Comparison of ENCODE assay signal across 15 mouse cellular contexts in the genomic region with DNA sequence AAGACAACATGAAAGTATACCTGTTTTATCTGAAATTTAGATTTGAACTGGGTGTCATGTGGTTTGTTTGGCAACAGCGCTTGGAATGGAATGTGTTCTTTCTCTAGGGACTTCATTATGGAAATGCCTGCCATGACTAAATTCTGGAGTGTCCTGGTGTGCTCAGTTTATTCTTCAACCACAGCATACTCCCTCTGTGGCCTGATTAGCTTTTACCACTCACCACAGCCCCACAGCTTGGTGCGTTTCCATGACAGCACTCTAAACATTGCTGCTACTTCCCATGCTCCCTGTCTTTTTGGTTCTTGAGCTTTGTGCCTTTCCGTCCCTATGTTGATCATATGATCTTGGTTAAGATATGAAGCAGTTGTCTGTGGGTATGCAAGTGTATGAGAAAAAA.
A peak's percentile ranks its signal among the peaks of the same experiment; 100 is the strongest.
DNase-seq lines count a peak whose midpoint lies in the region; ATAC-seq lines count a peak whose summit lies in the region.
"Had no signal": no experiment of that assay in that cellular context is flagged by ENCODE, and none has a peak within 500 bp of the region (broad histone marks: within the 10 kb centered on the region; RNA-seq: fewer than 3 reads in every experiment).

No protein-coding gene starts in this region.

- ATAC-seq in common myeloid progenitor, adult 5-6 weeks (replicated peaks; ENCODE audit: low read depth, poor library complexity, severe bottlenecking) = peak; percentile 98
- ATAC-seq in megakaryocyte progenitor cell, adult 5-6 weeks (replicated peaks; ENCODE audit: poor library complexity) = peak; percentile 58
- ATAC-seq: intestine, embryonic 16.5 days; midbrain, embryonic 16.5 days had no signal

- DNase-seq in embryo, embryonic 10 days (ENCODE audit: low spot score) = peak; percentile 7
- no peak for DNase-seq in embryo, embryonic 9.5 days (ENCODE audit: extremely low spot score)
- DNase-seq in lung, adult 18-20 months = peak; percentile 5 to 6
- no peak for DNase-seq in lung, postnatal 14 days
- DNase-seq in layer of hippocampus, adult 18-20 months (ENCODE audit: low spot score in 2 of 2) = no peak
- DNase-seq in adrenal gland, postnatal 14 days = no peak
- DNase-seq: cerebellum, adult 11 months; gastrocnemius, adult 2 months; heart, postnatal 4 days; layer of hippocampus, postnatal 36 days; thymus, postnatal 36 days had no signal

Comparison
In these comparisons a context has a peak if more than half of its experiments do, and no peak if none do; other contexts are left out.
1. DNase-seq: peak in embryo, embryonic 10 days (single experiment) and lung, adult 18-20 months (2 of 2); none in embryo, embryonic 9.5 days (single experiment), lung, postnatal 14 days (single experiment), layer of hippocampus, adult 18-20 months (0 of 2) and adrenal gland, postnatal 14 days (single experiment).